In the genomic region with DNA sequence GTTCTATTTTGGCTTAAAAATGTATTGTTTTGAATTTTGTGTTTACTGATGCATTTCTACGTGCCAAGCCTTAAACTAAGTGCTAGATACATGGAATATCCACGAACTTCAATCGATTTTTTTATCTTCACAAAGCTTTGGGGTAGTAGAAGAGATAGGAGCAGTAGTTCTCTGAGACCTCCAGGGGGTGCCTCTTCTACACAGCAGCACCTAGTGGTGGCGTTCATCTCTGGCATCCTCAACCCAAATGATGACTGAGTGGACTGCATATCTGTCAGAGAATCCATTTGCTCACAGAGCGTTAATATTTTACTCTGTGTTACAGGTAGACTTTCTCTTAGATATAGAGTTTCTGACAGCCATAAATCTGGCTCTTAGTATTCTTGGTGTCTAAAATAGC, we compare ENCODE assay signal across 9 mouse cellular contexts.
DNase-seq lines count a peak whose midpoint lies in the region; ATAC-seq lines count a peak whose summit lies in the region.
"Had no signal": no experiment of that assay in that cellular context is flagged by ENCODE, and none has a peak within 500 bp of the region (broad histone marks: within the 10 kb centered on the region; RNA-seq: fewer than 3 reads in every experiment).

No protein-coding gene starts in this region.

- H3K9me3 ChIP-seq in forebrain, embryonic 10.5 days, result no peaks in the 10 kb centered on the region
- H3K9me3 ChIP-seq in hindbrain, embryonic 14.5 days (ENCODE audit: control insufficient read depth, low read length), result no peaks in the 10 kb centered on the region
- H3K9me3 ChIP-seq: embryonic facial prominence, embryonic 12.5 days had no signal

- no peak overlapping the region for H3K27ac ChIP-seq in forebrain, embryonic 10.5 days
- H3K27ac ChIP-seq in hindbrain, embryonic 14.5 days, result no peak overlapping the region
- H3K27ac ChIP-seq: embryonic facial prominence, embryonic 12.5 days had no signal

- no peak overlapping the region for H3K9ac ChIP-seq in hindbrain, embryonic 14.5 days
- H3K9ac ChIP-seq: embryonic facial prominence, embryonic 12.5 days had no signal

- H3K4me2 ChIP-seq in hindbrain, embryonic 14.5 days (replicated peaks), result no peak overlapping the region
- H3K4me2 ChIP-seq: embryonic facial prominence, embryonic 12.5 days had no signal

- no peaks in the 10 kb centered on the region for H3K27me3 ChIP-seq in forebrain, embryonic 10.5 days (ENCODE audit: poor library complexity, severe bottlenecking)
- H3K27me3 ChIP-seq in hindbrain, embryonic 14.5 days (ENCODE audit: control insufficient read depth, insufficient read depth, low read length), result no peaks in the 10 kb centered on the region
- H3K27me3 ChIP-seq: embryonic facial prominence, embryonic 12.5 days had no signal

- no peak for ATAC-seq in CD4-positive, CD25-positive, alpha-beta regulatory T cell, adult 4 months
- ATAC-seq in hindbrain, embryonic 14.5 days (ENCODE audit: low FRiP score), result no peak

- no peaks in the 10 kb centered on the region for H3K36me3 ChIP-seq in forebrain, embryonic 10.5 days (replicated peaks)
- no peaks in the 10 kb centered on the region for H3K36me3 ChIP-seq in hindbrain, embryonic 14.5 days (replicated peaks; ENCODE audit: control insufficient read depth, insufficient read depth)
- H3K36me3 ChIP-seq: embryonic facial prominence, embryonic 12.5 days had no signal

- 80% methylated on average over 5 of the region's 5 CpGs for WGBS in forebrain, embryonic 10.5 days
- WGBS in hindbrain, embryonic 14.5 days, result 84% methylated on average over 5 of the region's 5 CpGs

- no peak overlapping the region for H3K4me3 ChIP-seq in forebrain, embryonic 10.5 days
- no peak overlapping the region for H3K4me3 ChIP-seq in hindbrain, embryonic 14.5 days (replicated peaks; ENCODE audit: low read length)
- H3K4me3 ChIP-seq: embryonic facial prominence, embryonic 12.5 days had no signal

- no peaks in the 10 kb centered on the region for H3K4me1 ChIP-seq in forebrain, embryonic 10.5 days
- no peaks in the 10 kb centered on the region for H3K4me1 ChIP-seq in hindbrain, embryonic 14.5 days (replicated peaks; ENCODE audit: control insufficient read depth, insufficient read depth, low read length)
- H3K4me1 ChIP-seq: embryonic facial prominence, embryonic 12.5 days had no signal

- peak; percentile 12 for DNase-seq in CD4-positive, CD25-positive, alpha-beta regulatory T cell, adult 2 months (ENCODE audit: low read depth, low spot score)
- DNase-seq in ovary, postnatal 36 days (ENCODE audit: low spot score), result peak; percentile 7
- no peak for DNase-seq in ovary, postnatal 10 days (ENCODE audit: low spot score)
- peak; percentile 63 to 76 for DNase-seq in cerebellum, postnatal 14 days
- peak; percentile 9 for DNase-seq in lung, postnatal 25 days (ENCODE audit: low spot score)
- no peak for DNase-seq in forebrain, embryonic 10.5 days (ENCODE audit: extremely low spot score, low spot score)
- DNase-seq in hindbrain, embryonic 14.5 days (ENCODE audit: low spot score), result no peak

Comparison
In these comparisons a context has a peak if more than half of its experiments do, and no peak if none do; other contexts are left out.
1. DNase-seq: peak in CD4-positive, CD25-positive, alpha-beta regulatory T cell, adult 2 months (single experiment), ovary, postnatal 36 days (single experiment), cerebellum, postnatal 14 days (2 of 2) and lung, postnatal 25 days (single experiment); none in ovary, postnatal 10 days (single experiment), forebrain, embryonic 10.5 days (single experiment) and hindbrain, embryonic 14.5 days (single experiment).